Mouse (Mus musculus) kidney, adult 2 months (tissue): ENCODE data around the gene Tnfsf11. TPM values are rescaled to one million over a fixed set of nuclear protein-coding genes. Genes with fewer than 3 reads are reported as not detected.

Source experiments
- DNase-seq: peaks from one replicate; pipeline ENCODE4 v3.0.0; 2021
- H3K27ac ChIP-seq: fragments of 200-500 bp; 2 replicates; pipeline ENCODE4 v1.5.1; 2012; ENCODE audit warnings: low read depth, low read length, control low read depth, inconsistent platforms; ENCODE audit not compliant: insufficient read depth
- H3K27me3 ChIP-seq: fragments of 200-500 bp; replicated peaks from 2 replicates; pipeline ENCODE4 v1.6.1; 2012; ENCODE audit warnings: mild to moderate bottlenecking, moderate library complexity, low read length, inconsistent platforms; ENCODE audit not compliant: control insufficient read depth, insufficient read depth
- H3K36me3 ChIP-seq: fragments of 200-500 bp; 2 replicates; pipeline ENCODE4 v1.6.1; 2012; ENCODE audit warnings: mild to moderate bottlenecking, moderate library complexity, low read length, inconsistent platforms; ENCODE audit not compliant: control insufficient read depth, insufficient read depth
- H3K4me1 ChIP-seq: fragments of 200-500 bp; 2 replicates; pipeline ENCODE4 v1.6.1; 2011; ENCODE audit warnings: low read length; ENCODE audit not compliant: control insufficient read depth, insufficient read depth
- H3K4me3 ChIP-seq: fragments of 200-500 bp; 2 replicates; pipeline ENCODE4 v1.5.1; 2011; ENCODE audit warnings: mild to moderate bottlenecking, low read depth, low read length, control low read depth; ENCODE audit not compliant: insufficient read depth
- CTCF ChIP-seq: fragments of 200-500 bp; conservative IDR thresholded peaks from 2 replicates; pipeline ENCODE4 v1.5.1; 2011; ENCODE audit warnings: low read depth, mild to moderate bottlenecking, control low read depth, low read length, moderate library complexity, mixed read lengths; ENCODE audit not compliant: insufficient read depth, insufficient read length
- POLR2A ChIP-seq: fragments of 200-500 bp; IDR thresholded peaks from one replicate; pipeline ENCODE4 v1.6.1; 2011; ENCODE audit warnings: low read depth, low read length, control low read depth
- WGBS: fragments of 180-500 bp; shearing (Covaris S2); methylation state at CpG from one replicate; pipeline ENCODE4 v1.1.7; 2018; 5-methylcytosine and 5-hydroxymethylcytosine counted together
- polyA plus RNA-seq: library from polyadenylated mRNA; depleted of rRNA; stranded (reverse); fragments of >200 nt; gene quantifications from 2 replicates; pipeline ENCODE4 v1.2.3, GENCODE M21; 2012

Gene Tnfsf11
- polyA plus RNA-seq, 1 experiment: 0.16 TPM

- no peak overlapping the region for H3K4me3 ChIP-seq
- no peak overlapping the region for H3K27ac ChIP-seq
- no peak for DNase-seq
- no peaks in the 10 kb centered on the region for H3K4me1 ChIP-seq
- TF ChIP-seq POLR2A (no peak), CTCF (no peak)
- WGBS: 87% methylated on average over 6 of the region's 6 CpGs
- no peaks in the 10 kb centered on the region for H3K27me3 ChIP-seq
- H3K36me3 ChIP-seq: no peaks in the 10 kb centered on the region
Measured at GRCm38 (mm10) chr14:78264876-78265275, 43.0 kb downstream of the Tnfsf11 start.

GRCm38 (mm10) chr14:78262596-78262995 is 45.2 kb downstream of the Tnfsf11 start:
- Histone ChIP-seq H3K27me3 (no peaks in the 10 kb centered on the region), H3K27ac (no peak overlapping the region), H3K4me3 (no peak overlapping the region), H3K36me3 (no peaks in the 10 kb centered on the region), H3K4me1 (no peaks in the 10 kb centered on the region)
- DNase-seq: no peak
- 88% methylated on average over 7 of the region's 7 CpGs for WGBS
- no peak for TF ChIP-seq POLR2A
- no peak for TF ChIP-seq CTCF

- H3K4me1 ChIP-seq: no peaks in the 10 kb centered on the region
- no peak for DNase-seq
- TF ChIP-seq POLR2A (no peak), CTCF (no peak)
- H3K36me3 ChIP-seq: no peaks in the 10 kb centered on the region
- no peaks in the 10 kb centered on the region for H3K27me3 ChIP-seq
- no peak overlapping the region for H3K27ac ChIP-seq
- WGBS: 64% methylated on average over 7 of the region's 7 CpGs
- H3K4me3 ChIP-seq: no peak overlapping the region
Measured at GRCm38 (mm10) chr14:78261246-78261645, 46.6 kb downstream of the Tnfsf11 start.

- WGBS: 74% methylated on average over 7 of the region's 7 CpGs
- Histone ChIP-seq H3K27me3 (no peaks in the 10 kb centered on the region), H3K4me1 (no peaks in the 10 kb centered on the region), H3K4me3 (no peak overlapping the region), H3K27ac (no peak overlapping the region), H3K36me3 (no peaks in the 10 kb centered on the region)
- TF ChIP-seq POLR2A (no peak), CTCF (no peak)
- no peak for DNase-seq
Measured at GRCm38 (mm10) chr14:78254017-78254416, 53.8 kb downstream of the Tnfsf11 start.

GRCm38 (mm10) chr14:78246601-78247000 is 61.2 kb downstream of the Tnfsf11 start:
- Histone ChIP-seq H3K4me3 (no peak overlapping the region), H3K27ac (no peak overlapping the region), H3K36me3 (no peaks in the 10 kb centered on the region), H3K27me3 (no peaks in the 10 kb centered on the region), H3K4me1 (no peaks in the 10 kb centered on the region)
- WGBS: 76% methylated on average over 5 of the region's 5 CpGs
- TF ChIP-seq POLR2A (no peak), CTCF (no peak)
- DNase-seq: no peak

- H3K36me3 ChIP-seq: no peaks in the 10 kb centered on the region
- H3K4me3 ChIP-seq: no peak overlapping the region
- no peak for DNase-seq
- H3K4me1 ChIP-seq: no peaks in the 10 kb centered on the region
- 34% methylated on average over 4 of the region's 4 CpGs for WGBS
- no peak overlapping the region for H3K27ac ChIP-seq
- H3K27me3 ChIP-seq: no peaks in the 10 kb centered on the region
- TF ChIP-seq CTCF (no peak), POLR2A (no peak)
Measured at GRCm38 (mm10) chr14:78244811-78245210, 63.0 kb downstream of the Tnfsf11 start.

- WGBS: 78% methylated on average over 6 of the region's 6 CpGs
- no peak for TF ChIP-seq POLR2A
- no peak for TF ChIP-seq CTCF
- DNase-seq: no peak
- Histone ChIP-seq H3K27me3 (no peaks in the 10 kb centered on the region), H3K27ac (no peak overlapping the region), H3K4me1 (no peaks in the 10 kb centered on the region), H3K4me3 (no peak overlapping the region), H3K36me3 (no peaks in the 10 kb centered on the region)
Measured at GRCm38 (mm10) chr14:78239346-78239745, 68.5 kb downstream of the Tnfsf11 start.

- 74% methylated on average over 6 of the region's 6 CpGs for WGBS
Measured at GRCm38 (mm10) chr14:78237238-78237637, 70.6 kb downstream of the Tnfsf11 start.

More at GRCm38 (mm10) chr14:78237238-78237637, 70.6 kb downstream of the Tnfsf11 start:
- no peaks in the 10 kb centered on the region for H3K27me3 ChIP-seq
- no peaks in the 10 kb centered on the region for H3K4me1 ChIP-seq
- DNase-seq: no peak
- H3K36me3 ChIP-seq: no peaks in the 10 kb centered on the region
- no peak overlapping the region for H3K27ac ChIP-seq
- no peak overlapping the region for H3K4me3 ChIP-seq
- TF ChIP-seq POLR2A (no peak), CTCF (no peak)
